Mouse (Mus musculus) kidney, adult 2 months (tissue): ENCODE results near the gene Vmn1r55. TPM values are rescaled to one million over a fixed set of nuclear protein-coding genes. Genes with fewer than 3 reads are reported as not detected.
A peak's percentile ranks its signal among the peaks of the same experiment; 100 is the strongest.
"Not testable (repeated sequence)": the region's sequence is repeated elsewhere in the genome, so short reads cannot be mapped to it uniquely, and the experiment has no call there.

Experiments used
- DNase-seq: peaks from one replicate; pipeline ENCODE4 v3.0.0; 2021
- H3K27ac ChIP-seq: fragments of 200-500 bp; 2 replicates; pipeline ENCODE4 v1.5.1; 2012; ENCODE audit warnings: low read depth, low read length, control low read depth, inconsistent platforms; ENCODE audit not compliant: insufficient read depth
- H3K27me3 ChIP-seq: fragments of 200-500 bp; replicated peaks from 2 replicates; pipeline ENCODE4 v1.6.1; 2012; ENCODE audit warnings: mild to moderate bottlenecking, moderate library complexity, low read length, inconsistent platforms; ENCODE audit not compliant: control insufficient read depth, insufficient read depth
- H3K36me3 ChIP-seq: fragments of 200-500 bp; 2 replicates; pipeline ENCODE4 v1.6.1; 2012; ENCODE audit warnings: mild to moderate bottlenecking, moderate library complexity, low read length, inconsistent platforms; ENCODE audit not compliant: control insufficient read depth, insufficient read depth
- H3K4me1 ChIP-seq: fragments of 200-500 bp; 2 replicates; pipeline ENCODE4 v1.6.1; 2011; ENCODE audit warnings: low read length; ENCODE audit not compliant: control insufficient read depth, insufficient read depth
- H3K4me3 ChIP-seq: fragments of 200-500 bp; 2 replicates; pipeline ENCODE4 v1.5.1; 2011; ENCODE audit warnings: mild to moderate bottlenecking, low read depth, low read length, control low read depth; ENCODE audit not compliant: insufficient read depth
- CTCF ChIP-seq: fragments of 200-500 bp; conservative IDR thresholded peaks from 2 replicates; pipeline ENCODE4 v1.5.1; 2011; ENCODE audit warnings: low read depth, mild to moderate bottlenecking, control low read depth, low read length, moderate library complexity, mixed read lengths; ENCODE audit not compliant: insufficient read depth, insufficient read length
- POLR2A ChIP-seq: fragments of 200-500 bp; IDR thresholded peaks from one replicate; pipeline ENCODE4 v1.6.1; 2011; ENCODE audit warnings: low read depth, low read length, control low read depth
- WGBS: fragments of 180-500 bp; shearing (Covaris S2); methylation state at CpG from one replicate; pipeline ENCODE4 v1.1.7; 2018; 5-methylcytosine and 5-hydroxymethylcytosine counted together
- polyA plus RNA-seq: library from polyadenylated mRNA; depleted of rRNA; stranded (reverse); fragments of >200 nt; gene quantifications from 2 replicates; pipeline ENCODE4 v1.2.3, GENCODE M21; 2012; rRNA removed

Gene Vmn1r55
- polyA plus RNA-seq, result not detected in 2 replicates

GRCm38 (mm10) chr7:5149570-5149969 is at the start of gene Vmn1r55:
TSS of gene Vmn1r55 (minus strand) at chr7:5149670.
- H3K36me3 ChIP-seq, H3K27ac ChIP-seq, H3K27me3 ChIP-seq, DNase-seq, H3K4me1 ChIP-seq, H3K4me3 ChIP-seq: not testable (repeated sequence)

GRCm38 (mm10) chr7:5196647-5197046 is 47.2 kb upstream of the Vmn1r55 start, which contains the start of gene Vmn1r56:
TSS of gene Vmn1r56 (minus strand) at chr7:5196747.
- H3K4me1 ChIP-seq, H3K27ac ChIP-seq, H3K27me3 ChIP-seq, H3K4me3 ChIP-seq, H3K36me3 ChIP-seq, DNase-seq: not testable (repeated sequence)

DNA sequence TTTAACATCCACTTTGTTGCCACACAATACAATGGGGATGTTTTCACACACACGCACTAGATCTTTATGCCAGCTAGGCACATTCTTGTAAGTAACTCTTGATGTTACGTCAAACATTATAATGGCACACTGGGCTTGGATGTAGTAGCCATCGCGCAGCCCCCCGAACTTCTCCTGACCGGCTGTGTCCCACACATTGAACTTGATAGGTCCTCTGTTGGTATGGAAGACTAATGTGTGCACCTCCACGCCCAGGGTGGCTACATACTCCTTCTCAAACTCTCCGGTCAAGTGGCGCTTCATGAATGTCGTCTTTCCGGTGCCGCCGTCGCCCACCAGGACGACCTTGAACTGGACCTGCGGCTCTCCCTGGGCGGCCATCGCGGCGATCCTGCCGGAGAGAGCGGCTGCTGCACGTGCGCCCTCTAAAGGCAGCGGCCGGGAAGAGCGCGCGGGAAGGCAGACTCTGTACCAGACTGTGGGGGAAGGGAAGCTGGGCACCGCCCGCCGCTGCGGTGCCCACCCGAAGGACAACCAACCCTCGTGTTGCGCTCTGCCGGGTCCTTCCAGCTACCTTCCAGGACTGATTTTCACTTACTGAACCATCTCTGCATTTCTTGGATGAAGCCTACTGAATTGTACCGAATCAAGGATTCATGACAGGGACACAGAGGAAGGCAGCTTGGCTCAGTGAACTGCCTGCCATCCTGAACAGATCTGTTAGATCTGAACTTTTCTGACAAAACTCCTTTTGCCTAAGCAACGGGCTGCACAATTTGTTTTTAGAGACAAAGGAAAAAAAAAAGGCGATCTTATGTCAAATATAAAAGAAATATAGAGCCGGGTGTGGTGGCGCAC is 23.7 kb downstream of the Vmn1r55 start, which contains the start of gene Rasl2-9:
Gene Rasl2-9, minus strand, starts transcription at position 402 of the 858 bp plus-strand sequence.
- TF ChIP-seq CTCF (peak; percentile 66), POLR2A (no peak)

DNA sequence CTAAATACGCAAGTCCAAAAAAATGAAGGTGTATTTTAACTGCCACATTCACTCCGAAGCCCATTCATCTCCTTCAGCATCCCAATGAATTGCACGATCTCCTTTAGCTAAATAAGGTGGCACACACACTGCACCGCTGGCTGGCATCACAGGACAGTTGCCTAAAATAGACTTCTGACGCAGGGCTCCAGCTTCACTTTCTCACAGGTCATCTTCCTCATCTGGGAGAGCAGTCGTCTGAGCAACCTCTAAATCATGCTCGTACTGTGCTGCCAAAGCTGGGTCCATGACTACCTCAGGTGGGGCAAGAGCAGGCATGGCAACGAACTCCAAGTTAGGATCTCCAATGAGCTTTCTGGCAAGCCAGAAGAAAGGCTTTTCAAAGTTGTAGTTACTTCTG is 24.4 kb downstream of the Vmn1r55 start:
- H3K4me3 ChIP-seq, result no peak overlapping the region
- WGBS, result 86% methylated on average over 8 of the region's 8 CpGs
- no peaks in the 10 kb centered on the region for H3K4me1 ChIP-seq

More for the DNA sequence above, 23.7 kb downstream of the Vmn1r55 start, which contains the start of gene Rasl2-9:
- DNase-seq, result peak; percentile 83
- no peaks in the 10 kb centered on the region; the same call in 1 of the 2 replicates for H3K27me3 ChIP-seq
- 0 out of 2 replicates have a peak within 1 kb of the TSS, but pooled peaks have one; percentile 12 for H3K27ac ChIP-seq
- H3K4me1 ChIP-seq, result no peaks in the 10 kb centered on the region
- H3K4me3 ChIP-seq, result peak within 1 kb of the TSS; percentile 62
- no peaks in the 10 kb centered on the region for H3K36me3 ChIP-seq
- 18% methylated on average over 42 of the region's 42 CpGs for WGBS

GRCm38 (mm10) chr7:5116850-5117249 is 32.6 kb downstream of the Vmn1r55 start, which contains the start of gene Rfpl4:
TSS of gene Rfpl4 (minus strand) at chr7:5116950.
- H3K27ac ChIP-seq, result no peak within 1 kb of the TSS
- no peaks in the 10 kb centered on the region; the same call in 1 of the 2 replicates for H3K4me1 ChIP-seq
- WGBS, result 86% methylated on average over 3 of the region's 3 CpGs
- DNase-seq, result no peak
- no peaks in the 10 kb centered on the region; the same call in 1 of the 2 replicates for H3K27me3 ChIP-seq
- no peak for TF ChIP-seq CTCF
- TF ChIP-seq POLR2A, result no peak
- no peaks in the 10 kb centered on the region for H3K36me3 ChIP-seq
- no peak within 1 kb of the TSS for H3K4me3 ChIP-seq

More for the DNA sequence above, 24.4 kb downstream of the Vmn1r55 start:
- Histone ChIP-seq H3K27ac (no peak overlapping the region), H3K27me3 (no peaks in the 10 kb centered on the region; the same call in 1 of the 2 replicates), H3K36me3 (no peaks in the 10 kb centered on the region)
- TF ChIP-seq CTCF (no peak), POLR2A (no peak)
- no peak for DNase-seq

GRCm38 (mm10) chr7:5112701-5113100 is 36.8 kb downstream of the Vmn1r55 start:
- Histone ChIP-seq H3K27ac (no peak overlapping the region), H3K27me3 (no peaks in the 10 kb centered on the region), H3K36me3 (no peaks in the 10 kb centered on the region), H3K4me3 (no peak overlapping the region), H3K4me1 (no peaks in the 10 kb centered on the region; the same call in 1 of the 2 replicates)
- WGBS, result 27% methylated on average over 3 of the region's 3 CpGs
- no peak for DNase-seq
- TF ChIP-seq CTCF, result no peak
- TF ChIP-seq POLR2A, result no peak

- no peaks in the 10 kb centered on the region; the same call in 1 of the 2 replicates for H3K4me1 ChIP-seq
- H3K27ac ChIP-seq, result no peak overlapping the region
- H3K4me3 ChIP-seq, result no peak overlapping the region
- WGBS, result 80% methylated on average over 8 of the region's 8 CpGs
- H3K36me3 ChIP-seq, result no peaks in the 10 kb centered on the region
- H3K27me3 ChIP-seq, result no peaks in the 10 kb centered on the region
- no peak for TF ChIP-seq POLR2A
- TF ChIP-seq CTCF, result no peak
- no peak for DNase-seq
These were observed 40.2 kb downstream of the Vmn1r55 start for GRCm38 (mm10) chr7:5109301-5109700.
